Mouse (Mus musculus) natural killer cell, adult 2 months (primary cell): Measurements from ENCODE around the gene Gm21477.
"Not testable (repeated sequence)": the region's sequence is repeated elsewhere in the genome, so short reads cannot be mapped to it uniquely, and the experiment has no call there.

Experiments
- DNase-seq, 2 experiments: peaks; one replicate each; pipeline ENCODE4 v3.0.0; 2022; ENCODE audit warnings: low spot score in 2 of 2

The Gm21477 gene

DNA sequence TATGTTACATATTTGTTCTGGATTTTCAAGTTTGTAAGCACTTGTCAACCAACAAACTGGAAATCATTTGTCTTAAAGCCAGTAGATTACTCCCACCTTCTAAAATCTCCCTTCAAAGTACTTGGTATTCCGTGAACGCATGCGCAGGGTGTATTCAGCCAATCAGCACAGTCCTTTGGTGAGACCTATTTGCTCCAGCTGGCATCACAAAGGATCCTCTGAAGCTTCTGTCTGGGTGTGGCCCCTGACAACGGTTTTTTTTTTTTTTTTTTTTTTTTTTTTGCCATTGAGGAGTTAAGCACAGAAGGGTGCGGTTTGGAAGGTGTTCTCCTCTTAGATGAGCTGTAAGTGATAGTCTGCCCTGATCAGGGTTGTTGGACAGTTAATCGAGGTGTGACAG is at the start of gene Gm21477:
Gene Gm21477 (plus strand): TSS at position 301 of the 400 bp plus-strand sequence.
- not testable (repeated sequence) for DNase-seq
